Mouse (Mus musculus): ENCODE data around the gene Llgl1. TPM values are rescaled to one million over a fixed set of nuclear protein-coding genes. Genes with fewer than 3 reads are reported as not detected.
A peak's percentile ranks its signal among the peaks of the same experiment; 100 is the strongest.

Llgl1 gene
- polyA plus RNA-seq, 1 experiment from 2014 or later = 69.0 TPM

GRCm38 (mm10) chr11:60712639-60713255, 13.2 kb downstream of the Llgl1 start:
- WGBS = 98% methylated on average over 13 of the region's 13 CpGs
- no peak for ATAC-seq (ENCODE audit: low FRiP score, low TSS enrichment)
- Histone ChIP-seq H3K4me1 (ENCODE audit: control insufficient read depth, insufficient read depth, low read length) (no peaks in the 10 kb centered on the region), H3K9ac (ENCODE audit: low read depth, low read length) (no peak overlapping the region), H3K4me3 (ENCODE audit: low read length) (no peak overlapping the region), H3K36me3 (ENCODE audit: control insufficient read depth, insufficient read depth, low read length) (peaks cover 99% of the 10 kb centered on the region), H3K9me3 (ENCODE audit: control insufficient read depth, low read length) (no peaks in the 10 kb centered on the region), H3K4me2 (replicated peaks; ENCODE audit: low read depth, low read length) (no peak overlapping the region), H3K27me3 (ENCODE audit: control insufficient read depth, insufficient read depth, low read length) (no peaks in the 10 kb centered on the region), H3K27ac (ENCODE audit: low read depth, low read length) (no peak overlapping the region)

GRCm38 (mm10) chr11:60715833-60716232, 16.3 kb downstream of the Llgl1 start:
- no peaks in the 10 kb centered on the region for H3K27me3 ChIP-seq (ENCODE audit: control insufficient read depth, insufficient read depth, low read length)
- H3K4me3 ChIP-seq (ENCODE audit: low read length) = no peak overlapping the region
- no peak for ATAC-seq (ENCODE audit: low FRiP score, low TSS enrichment)
- no peak overlapping the region for H3K27ac ChIP-seq (ENCODE audit: low read depth, low read length)
- H3K9ac ChIP-seq (ENCODE audit: low read depth, low read length) = no peak overlapping the region
- H3K9me3 ChIP-seq (ENCODE audit: control insufficient read depth, low read length) = no peaks in the 10 kb centered on the region
- peaks cover 98% of the 10 kb centered on the region for H3K36me3 ChIP-seq (ENCODE audit: control insufficient read depth, insufficient read depth, low read length)
- no peaks in the 10 kb centered on the region for H3K4me1 ChIP-seq (ENCODE audit: control insufficient read depth, insufficient read depth, low read length)
- WGBS = 82% methylated on average over 5 of the region's 5 CpGs
- no peak overlapping the region for H3K4me2 ChIP-seq (replicated peaks; ENCODE audit: low read depth, low read length)

- ATAC-seq (ENCODE audit: low FRiP score, low TSS enrichment) = no peak
- no peak overlapping the region for H3K4me2 ChIP-seq (replicated peaks; ENCODE audit: low read depth, low read length)
- WGBS = 77% methylated on average over 5 of the region's 5 CpGs
- no peak overlapping the region for H3K9ac ChIP-seq (ENCODE audit: low read depth, low read length)
- no peaks in the 10 kb centered on the region for H3K4me1 ChIP-seq (ENCODE audit: control insufficient read depth, insufficient read depth, low read length)
- no peaks in the 10 kb centered on the region for H3K27me3 ChIP-seq (ENCODE audit: control insufficient read depth, insufficient read depth, low read length)
- no peak overlapping the region for H3K27ac ChIP-seq (ENCODE audit: low read depth, low read length)
- H3K4me3 ChIP-seq (ENCODE audit: low read length) = no peak overlapping the region
- H3K36me3 ChIP-seq (ENCODE audit: control insufficient read depth, insufficient read depth, low read length) = peaks cover 98% of the 10 kb centered on the region
- H3K9me3 ChIP-seq (ENCODE audit: control insufficient read depth, low read length) = no peaks in the 10 kb centered on the region
Measured at GRCm38 (mm10) chr11:60719263-60719662, 19.7 kb downstream of the Llgl1 start.

- H3K4me3 ChIP-seq (ENCODE audit: low read length) = peak within 1 kb of the TSS; percentile 93
- H3K27me3 ChIP-seq (ENCODE audit: control insufficient read depth, insufficient read depth, low read length) = no peaks in the 10 kb centered on the region
- peak; percentile 71 for ATAC-seq (ENCODE audit: low FRiP score, low TSS enrichment)
- H3K4me1 ChIP-seq (ENCODE audit: control insufficient read depth, insufficient read depth, low read length) = peaks cover 18% of the 10 kb centered on the region
- peak within 1 kb of the TSS; percentile 84 for H3K27ac ChIP-seq (ENCODE audit: low read depth, low read length)
- H3K9me3 ChIP-seq (ENCODE audit: control insufficient read depth, low read length) = no peaks in the 10 kb centered on the region
- WGBS = 1% methylated on average over 59 of the region's 71 CpGs
- H3K4me2 ChIP-seq (replicated peaks; ENCODE audit: low read depth, low read length) = peak within 1 kb of the TSS; percentile 50
- H3K9ac ChIP-seq (ENCODE audit: low read depth, low read length) = peak within 1 kb of the TSS; percentile 91
- peaks cover 44% of the 10 kb centered on the region for H3K36me3 ChIP-seq (ENCODE audit: control insufficient read depth, insufficient read depth, low read length)
Measured at GRCm38 (mm10) chr11:60726601-60727391, 27.3 kb downstream of the Llgl1 start, which contains the start of gene Flii. Gene Flii (minus strand): TSS chr11:60727263.

- Histone ChIP-seq H3K4me1 (ENCODE audit: control insufficient read depth, insufficient read depth, low read length) (peaks cover 18% of the 10 kb centered on the region), H3K4me2 (replicated peaks; ENCODE audit: low read depth, low read length) (peak overlapping the region; percentile 50), H3K27ac (ENCODE audit: low read depth, low read length) (peak overlapping the region; percentile 84), H3K9ac (ENCODE audit: low read depth, low read length) (peak overlapping the region; percentile 91), H3K9me3 (ENCODE audit: control insufficient read depth, low read length) (no peaks in the 10 kb centered on the region), H3K36me3 (ENCODE audit: control insufficient read depth, insufficient read depth, low read length) (peaks cover 43% of the 10 kb centered on the region), H3K27me3 (ENCODE audit: control insufficient read depth, insufficient read depth, low read length) (no peaks in the 10 kb centered on the region), H3K4me3 (ENCODE audit: low read length) (peak overlapping the region; percentile 93)
- WGBS = 5% methylated on average over 12 of the region's 12 CpGs
- 0 out of 2 replicates have a peak, but pooled peaks have one; percentile 5 for ATAC-seq (ENCODE audit: low FRiP score, low TSS enrichment)
Measured at GRCm38 (mm10) chr11:60727392-60728140, 28.0 kb downstream of the Llgl1 start.

- Histone ChIP-seq H3K27me3 (ENCODE audit: control insufficient read depth, insufficient read depth, low read length) (no peaks in the 10 kb centered on the region), H3K4me1 (ENCODE audit: control insufficient read depth, insufficient read depth, low read length) (peaks cover 18% of the 10 kb centered on the region), H3K4me2 (replicated peaks; ENCODE audit: low read depth, low read length) (peak within 1 kb of the TSS; percentile 50), H3K4me3 (ENCODE audit: low read length) (peak within 1 kb of the TSS; percentile 93), H3K9ac (ENCODE audit: low read depth, low read length) (peak within 1 kb of the TSS; percentile 91), H3K36me3 (ENCODE audit: control insufficient read depth, insufficient read depth, low read length) (peaks cover 41% of the 10 kb centered on the region), H3K9me3 (ENCODE audit: control insufficient read depth, low read length) (no peaks in the 10 kb centered on the region), H3K27ac (ENCODE audit: low read depth, low read length) (peak within 1 kb of the TSS; percentile 84)
- under 1% methylated on average over 44 of the region's 44 CpGs for WGBS
- ATAC-seq (ENCODE audit: low FRiP score, low TSS enrichment) = peak; percentile 93
Measured at GRCm38 (mm10) chr11:60728260-60728761, 28.8 kb downstream of the Llgl1 start, which contains the start of gene Mief2. Gene Mief2 (plus strand): TSS chr11:60728398.

- Histone ChIP-seq H3K4me2 (replicated peaks; ENCODE audit: low read depth, low read length) (peak overlapping the region; percentile 50; the same call in 1 of the 2 replicates), H3K4me3 (ENCODE audit: low read length) (peak overlapping the region; percentile 93), H3K27me3 (ENCODE audit: control insufficient read depth, insufficient read depth, low read length) (no peaks in the 10 kb centered on the region), H3K9ac (ENCODE audit: low read depth, low read length) (no peak overlapping the region), H3K27ac (ENCODE audit: low read depth, low read length) (no peak overlapping the region), H3K36me3 (ENCODE audit: control insufficient read depth, insufficient read depth, low read length) (peaks cover 32% of the 10 kb centered on the region), H3K9me3 (ENCODE audit: control insufficient read depth, low read length) (no peaks in the 10 kb centered on the region), H3K4me1 (ENCODE audit: control insufficient read depth, insufficient read depth, low read length) (peaks cover 18% of the 10 kb centered on the region)
- WGBS = 72% methylated on average over 6 of the region's 6 CpGs
- ATAC-seq (ENCODE audit: low FRiP score, low TSS enrichment) = no peak
Measured at GRCm38 (mm10) chr11:60729217-60729641, 29.7 kb downstream of the Llgl1 start.

GRCm38 (mm10) chr11:60730169-60730568, 30.6 kb downstream of the Llgl1 start:
- Histone ChIP-seq H3K9ac (ENCODE audit: low read depth, low read length) (no peak overlapping the region), H3K4me2 (replicated peaks; ENCODE audit: low read depth, low read length) (no peak overlapping the region), H3K27ac (ENCODE audit: low read depth, low read length) (no peak overlapping the region), H3K4me1 (ENCODE audit: control insufficient read depth, insufficient read depth, low read length) (peaks cover 18% of the 10 kb centered on the region), H3K27me3 (ENCODE audit: control insufficient read depth, insufficient read depth, low read length) (no peaks in the 10 kb centered on the region), H3K36me3 (ENCODE audit: control insufficient read depth, insufficient read depth, low read length) (peaks cover 25% of the 10 kb centered on the region), H3K9me3 (ENCODE audit: control insufficient read depth, low read length) (no peaks in the 10 kb centered on the region), H3K4me3 (ENCODE audit: low read length) (no peak overlapping the region)
- ATAC-seq (ENCODE audit: low FRiP score, low TSS enrichment) = no peak
- WGBS = 79% methylated on average over 9 of the region's 9 CpGs
